Mouse (Mus musculus) liver, embryonic 15.5 days (tissue): ENCODE results near the gene Exoc3l. TPM values are rescaled to one million over a fixed set of nuclear protein-coding genes. Genes with fewer than 3 reads are reported as not detected.

ENCODE experiments used
- ATAC-seq: fragments of 200-750 bp; cut with Nextera tagmentation; 2 replicates; pipeline ENCODE4 v1.8.0; 2017; ENCODE audit warnings: moderate number of reproducible peaks, mild to moderate bottlenecking, moderate library complexity; ENCODE audit not compliant: insufficient read depth
- H3K27ac ChIP-seq: fragments of 300-500 bp; sonication (generic); replicated peaks from 2 replicates; pipeline ENCODE4 v1.5.1; 2015; ENCODE audit warnings: mild to moderate bottlenecking, inconsistent platforms
- H3K27me3 ChIP-seq: fragments of 300-500 bp; sonication (generic); 2 replicates; pipeline ENCODE4 v1.6.1; 2015; ENCODE audit warnings: mild to moderate bottlenecking, inconsistent platforms
- H3K36me3 ChIP-seq: fragments of 300-500 bp; sonication (generic); replicated peaks from 2 replicates; pipeline ENCODE4 v1.6.1; 2015; ENCODE audit warnings: moderate library complexity, mild to moderate bottlenecking, inconsistent platforms
- H3K4me1 ChIP-seq: fragments of 300-500 bp; sonication (generic); replicated peaks from 2 replicates; pipeline ENCODE4 v1.6.1; 2015; ENCODE audit warnings: inconsistent platforms
- H3K4me2 ChIP-seq: fragments of 300-500 bp; sonication (generic); 2 replicates; pipeline ENCODE4 v1.6.1; 2015; ENCODE audit warnings: moderate library complexity, mild to moderate bottlenecking, inconsistent platforms
- H3K4me3 ChIP-seq: fragments of 300-500 bp; sonication (generic); replicated peaks from 2 replicates; pipeline ENCODE4 v1.5.1; 2015; ENCODE audit warnings: mild to moderate bottlenecking, inconsistent platforms
- H3K9ac ChIP-seq: fragments of 300-500 bp; sonication (generic); 2 replicates; pipeline ENCODE4 v1.6.1; 2015; ENCODE audit warnings: moderate library complexity, mild to moderate bottlenecking, inconsistent platforms
- H3K9me3 ChIP-seq: fragments of 300-500 bp; sonication (generic); replicated peaks from 2 replicates; pipeline ENCODE4 v1.6.1; 2016; ENCODE audit warnings: inconsistent platforms
- WGBS: fragments of 180-500 bp; shearing (Covaris S2); methylation state at CpG from one replicate; pipeline ENCODE4 v1.1.7; 2015; ENCODE audit warnings: mixed read lengths; ENCODE audit not compliant: insufficient replicate concordance; 5-methylcytosine and 5-hydroxymethylcytosine counted together
- polyA plus RNA-seq: library from polyadenylated mRNA; unstranded; fragments of >200 nt; fragmentation: Nextera tagmentation; extraction: Ambion mirVana; gene quantifications from 2 replicates; pipeline ENCODE4 v1.2.1, GENCODE M21; 2015

Gene Exoc3l
- polyA plus RNA-seq, 1 experiment from 2014 or later = 6.0 TPM

DNA sequence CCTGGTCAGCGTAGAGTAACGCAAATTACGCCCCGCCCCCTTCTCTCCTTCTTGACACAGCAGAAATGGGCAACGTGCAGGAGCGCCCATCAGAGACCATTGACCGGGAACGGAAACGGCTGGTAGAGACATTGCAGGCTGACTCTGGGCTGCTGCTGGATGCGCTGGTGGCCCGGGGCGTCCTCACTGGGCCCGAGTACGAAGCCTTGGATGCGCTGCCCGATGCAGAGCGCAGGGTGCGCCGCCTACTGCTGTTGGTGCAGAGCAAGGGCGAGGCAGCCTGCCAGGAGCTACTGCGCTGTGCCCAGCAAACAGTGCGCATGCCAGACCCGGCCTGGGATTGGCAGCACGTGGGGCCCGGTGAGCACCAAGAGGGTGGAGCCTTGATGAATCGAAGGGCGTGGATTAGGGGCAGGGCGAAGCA, 17.0 kb downstream of the Exoc3l start:
- 1% methylated on average over 28 of the region's 28 CpGs for WGBS
- H3K9ac ChIP-seq = no peak overlapping the region
- peaks cover 98% of the 10 kb centered on the region for H3K27me3 ChIP-seq

DNA sequence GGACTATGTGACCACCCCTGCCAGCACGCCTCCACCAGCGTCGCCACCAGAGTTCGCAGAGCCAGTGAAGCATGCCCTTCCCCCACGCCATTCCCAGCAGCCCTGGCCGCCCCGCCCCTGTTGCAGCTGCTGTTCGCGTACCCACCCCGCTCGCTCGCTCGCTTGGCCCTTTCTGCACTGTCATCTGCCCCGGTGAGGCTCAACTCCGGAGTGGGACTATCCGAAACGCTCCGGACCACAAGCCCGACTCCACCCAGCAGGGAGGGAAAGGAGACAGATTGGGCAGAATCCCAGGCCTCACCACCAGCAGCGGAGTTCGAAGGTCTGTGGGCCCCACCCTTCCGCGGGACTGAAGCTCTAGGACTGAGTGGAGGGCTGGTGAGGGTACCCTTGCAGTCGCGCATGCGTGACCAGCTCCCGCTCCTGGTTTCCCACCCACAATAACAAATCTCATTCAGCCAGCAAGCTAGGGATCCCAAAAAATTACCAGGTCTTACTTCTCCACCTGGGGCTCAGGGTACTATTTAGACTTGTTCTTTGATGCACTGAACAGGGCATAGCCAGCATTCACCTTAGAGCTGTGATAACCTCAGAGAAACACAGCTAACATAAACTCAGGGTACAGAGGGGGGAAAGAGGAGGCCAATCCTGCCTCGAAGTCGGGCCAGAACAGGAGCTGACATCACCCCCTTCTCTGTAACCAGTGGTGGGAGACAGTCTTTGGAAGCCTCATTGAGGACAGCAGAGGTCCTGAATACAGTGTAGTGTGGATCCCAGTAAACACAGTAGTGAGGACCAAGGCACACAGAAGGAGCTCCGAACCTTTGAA, 19.4 kb downstream of the Exoc3l start:
- WGBS = 4% methylated on average over 30 of the region's 30 CpGs
- ATAC-seq = 0 out of 2 replicates have a peak, but pooled peaks have one; percentile 23
- Histone ChIP-seq H3K9ac (no peak overlapping the region), H3K4me3 (peak overlapping the region; percentile 32), H3K36me3 (no peaks in the 10 kb centered on the region), H3K4me1 (peaks cover 24% of the 10 kb centered on the region), H3K9me3 (no peaks in the 10 kb centered on the region), H3K27ac (no peak overlapping the region), H3K4me2 (peak overlapping the region; percentile 63), H3K27me3 (peaks cover 97% of the 10 kb centered on the region)

More for the DNA sequence above, 17.0 kb downstream of the Exoc3l start:
- Histone ChIP-seq H3K9me3 (no peaks in the 10 kb centered on the region), H3K4me2 (peak overlapping the region; percentile 57), H3K36me3 (no peaks in the 10 kb centered on the region), H3K27ac (no peak overlapping the region), H3K4me3 (peak overlapping the region; percentile 24), H3K4me1 (peaks cover 35% of the 10 kb centered on the region)
- peak; percentile 61 for ATAC-seq

DNA sequence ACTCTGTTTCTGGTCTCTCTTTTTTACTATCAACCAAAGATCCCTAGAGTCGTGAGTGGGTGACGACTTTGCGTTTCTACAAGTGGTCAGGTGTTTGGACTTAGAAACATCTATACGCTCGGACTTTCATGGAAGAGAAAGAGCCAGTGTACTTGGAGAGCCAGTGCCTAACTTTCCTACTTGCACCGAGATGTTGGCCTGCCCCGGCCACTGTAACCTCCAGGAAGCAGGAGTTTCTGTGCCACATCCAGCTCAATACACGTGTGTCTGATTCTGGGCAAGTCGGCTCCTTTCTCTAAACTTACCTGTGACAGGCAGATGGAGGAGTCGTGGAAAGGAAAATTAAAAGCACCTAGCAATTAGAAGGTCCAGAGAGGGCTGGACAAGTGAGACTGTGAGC, 20.1 kb downstream of the Exoc3l start, which contains the start of gene Nol3:
TSS of gene Nol3 (plus strand) at position 301 of the 400 bp plus-strand sequence.
- no peak within 1 kb of the TSS for H3K27ac ChIP-seq
- peaks cover 25% of the 10 kb centered on the region for H3K4me1 ChIP-seq
- no peaks in the 10 kb centered on the region for H3K36me3 ChIP-seq
- no peak for ATAC-seq
- peak within 1 kb of the TSS; percentile 32 for H3K4me3 ChIP-seq
- peak within 1 kb of the TSS; percentile 63 for H3K4me2 ChIP-seq
- no peaks in the 10 kb centered on the region for H3K9me3 ChIP-seq
- H3K27me3 ChIP-seq = peaks cover 99% of the 10 kb centered on the region
- no peak within 1 kb of the TSS for H3K9ac ChIP-seq
- WGBS = 8% methylated on average over 10 of the region's 10 CpGs

DNA sequence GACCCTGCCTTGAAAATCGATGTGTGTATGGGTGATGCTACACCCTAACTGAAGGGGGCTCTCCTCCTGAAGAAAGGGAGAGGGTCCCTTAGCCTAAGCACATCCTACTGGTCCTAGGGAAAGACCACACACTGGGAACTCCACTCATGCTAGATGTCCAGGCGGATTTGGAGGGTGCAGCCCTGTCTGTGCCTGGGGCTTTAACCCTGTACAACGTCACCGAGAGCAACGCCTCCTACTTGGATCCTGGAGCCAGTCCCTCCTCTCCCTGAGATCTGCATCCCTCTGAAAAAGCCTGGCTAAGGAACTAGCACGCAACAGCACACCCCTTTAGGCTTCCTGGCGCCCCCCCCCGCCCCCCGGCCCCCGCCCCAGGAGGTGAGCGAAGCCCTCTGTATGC, 20.5 kb downstream of the Exoc3l start:
- H3K27me3 ChIP-seq = peaks cover 99% of the 10 kb centered on the region
- no peaks in the 10 kb centered on the region for H3K36me3 ChIP-seq
- H3K4me1 ChIP-seq = peaks cover 30% of the 10 kb centered on the region
- no peaks in the 10 kb centered on the region for H3K9me3 ChIP-seq
- no peak for ATAC-seq
- no peak overlapping the region for H3K4me2 ChIP-seq
- H3K9ac ChIP-seq = no peak overlapping the region
- H3K4me3 ChIP-seq = no peak overlapping the region
- H3K27ac ChIP-seq = no peak overlapping the region
- WGBS = 7% methylated on average over 11 of the region's 11 CpGs

DNA sequence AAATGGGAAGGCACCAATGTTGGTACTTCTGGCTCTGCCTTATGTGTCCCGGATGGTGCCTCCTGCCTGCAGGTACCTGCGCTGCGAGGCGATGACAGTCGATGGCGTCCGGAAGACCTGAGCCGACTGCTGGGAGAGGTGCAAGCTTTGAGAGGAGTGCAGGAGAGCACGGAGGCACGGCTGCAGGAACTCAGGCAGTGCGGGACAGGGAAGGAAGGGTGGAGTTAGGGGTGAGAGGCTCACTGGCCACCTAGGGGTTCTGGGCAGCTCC, 25.1 kb downstream of the Exoc3l start:
- no peak overlapping the region for H3K4me3 ChIP-seq
- H3K27ac ChIP-seq = no peak overlapping the region
- no peak overlapping the region for H3K9ac ChIP-seq
- WGBS = 2% methylated on average over 11 of the region's 11 CpGs
- H3K36me3 ChIP-seq = no peaks in the 10 kb centered on the region
- H3K9me3 ChIP-seq = no peaks in the 10 kb centered on the region
- peaks cover 31% of the 10 kb centered on the region for H3K4me1 ChIP-seq
- no peak overlapping the region for H3K4me2 ChIP-seq
- peaks cover 99% of the 10 kb centered on the region for H3K27me3 ChIP-seq
- no peak for ATAC-seq

DNA sequence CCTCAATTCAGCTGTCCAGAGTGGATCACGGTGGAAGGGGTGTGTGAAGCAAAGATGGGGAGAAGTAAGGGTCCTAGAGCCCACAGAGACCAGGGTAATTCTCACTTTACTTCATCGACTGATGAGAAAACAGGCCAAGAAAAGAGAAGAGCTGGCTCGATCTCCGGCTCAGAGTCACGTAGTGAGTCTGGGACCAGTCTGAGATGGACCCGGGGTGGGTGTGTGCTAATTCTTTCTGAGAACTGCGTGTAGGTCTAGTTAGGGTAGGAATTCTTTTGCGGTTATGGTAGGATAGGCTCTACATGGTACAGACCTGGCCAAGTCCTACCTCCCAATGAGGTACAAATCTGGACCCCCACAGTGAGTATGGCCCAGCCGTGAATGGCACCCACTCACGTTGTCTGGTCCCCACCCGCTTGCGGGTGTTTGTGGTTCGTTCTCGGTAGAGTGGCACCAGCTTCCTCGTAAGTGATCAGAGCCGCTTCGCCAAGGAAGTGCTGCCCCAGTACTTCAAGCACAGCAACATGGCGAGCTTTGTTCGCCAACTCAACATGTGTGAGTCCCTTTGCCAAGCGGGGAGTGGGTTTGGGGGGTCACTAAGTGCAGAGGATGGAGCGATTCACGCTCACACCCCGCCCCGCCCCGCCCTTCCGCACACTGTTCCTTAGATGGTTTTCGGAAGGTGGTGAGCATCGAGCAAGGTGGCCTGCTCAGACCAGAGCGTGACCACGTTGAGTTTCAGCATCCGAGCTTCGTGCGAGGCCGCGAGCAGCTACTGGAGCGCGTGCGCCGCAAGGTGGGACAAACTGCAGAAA, 25.6 kb downstream of the Exoc3l start:
- Histone ChIP-seq H3K4me2 (peak overlapping the region; percentile 64), H3K4me1 (peaks cover 35% of the 10 kb centered on the region), H3K9ac (no peak overlapping the region), H3K27me3 (peaks cover 99% of the 10 kb centered on the region), H3K9me3 (no peaks in the 10 kb centered on the region), H3K27ac (no peak overlapping the region), H3K4me3 (peak overlapping the region; percentile 38; the same call in 1 of the 2 replicates), H3K36me3 (no peaks in the 10 kb centered on the region)
- WGBS = 5% methylated on average over 39 of the region's 39 CpGs
- no peak for ATAC-seq

DNA sequence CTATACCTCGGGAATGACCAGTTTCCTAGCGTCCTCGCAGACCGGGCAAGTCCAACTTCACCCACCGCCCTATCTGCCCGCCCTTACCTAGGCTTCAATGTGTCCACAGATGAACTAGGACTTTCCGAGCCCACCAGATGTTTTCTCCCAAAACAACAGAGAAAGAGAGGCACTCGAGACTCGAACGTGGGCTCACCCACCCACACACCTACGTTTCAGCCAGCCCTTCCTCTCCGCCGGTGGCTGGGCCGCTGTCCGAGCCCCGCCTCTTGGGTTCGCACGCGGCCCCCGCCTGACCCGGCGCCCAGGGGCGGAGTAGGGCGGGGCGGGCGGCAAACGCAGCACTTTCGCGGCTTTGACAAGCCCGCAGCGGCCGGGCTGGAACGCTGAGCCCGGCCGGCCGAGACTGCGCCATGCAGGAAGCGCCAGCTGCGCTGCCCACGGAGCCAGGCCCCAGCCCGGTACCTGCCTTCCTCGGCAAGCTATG, 26.4 kb downstream of the Exoc3l start, which contains the start of gene Hsf4:
TSS of gene Hsf4 (plus strand) at position 341 of the 487 bp plus-strand sequence.
- Histone ChIP-seq H3K4me3 (peak within 1 kb of the TSS; percentile 38), H3K27ac (no peak within 1 kb of the TSS), H3K27me3 (peaks cover 99% of the 10 kb centered on the region), H3K4me2 (peak within 1 kb of the TSS; percentile 64), H3K4me1 (peaks cover 43% of the 10 kb centered on the region), H3K9me3 (no peaks in the 10 kb centered on the region), H3K36me3 (no peaks in the 10 kb centered on the region), H3K9ac (no peak within 1 kb of the TSS)
- WGBS = under 1% methylated on average over 42 of the region's 42 CpGs
- peak; percentile 37 for ATAC-seq

DNA sequence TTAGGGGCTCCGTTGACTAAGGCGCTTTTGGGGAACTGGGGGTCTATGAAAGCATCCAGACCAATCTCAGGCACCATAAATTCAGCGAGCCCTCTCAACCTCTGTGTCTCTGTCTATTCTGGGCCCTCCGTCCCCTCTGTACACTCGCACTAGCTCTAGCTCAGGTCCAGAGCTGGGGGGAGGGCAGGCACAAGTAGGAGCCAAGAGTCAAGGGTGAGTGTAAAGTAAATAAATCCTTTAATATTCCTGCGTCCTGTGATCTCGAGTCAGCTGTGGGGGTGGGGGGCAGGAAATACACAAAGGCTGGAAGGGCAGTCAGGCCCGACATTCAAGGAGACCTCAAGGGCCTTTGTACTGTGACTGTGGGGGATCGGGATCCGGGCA, 26.8 kb downstream of the Exoc3l start:
- no peak overlapping the region for H3K9ac ChIP-seq
- H3K27me3 ChIP-seq = peaks cover 97% of the 10 kb centered on the region
- no peaks in the 10 kb centered on the region for H3K36me3 ChIP-seq
- ATAC-seq = no peak
- WGBS = 8% methylated on average over 10 of the region's 10 CpGs
- no peak overlapping the region for H3K27ac ChIP-seq
- H3K4me1 ChIP-seq = peaks cover 47% of the 10 kb centered on the region
- H3K4me3 ChIP-seq = peak overlapping the region; percentile 38
- peak overlapping the region; percentile 64 for H3K4me2 ChIP-seq
- H3K9me3 ChIP-seq = no peaks in the 10 kb centered on the region

DNA sequence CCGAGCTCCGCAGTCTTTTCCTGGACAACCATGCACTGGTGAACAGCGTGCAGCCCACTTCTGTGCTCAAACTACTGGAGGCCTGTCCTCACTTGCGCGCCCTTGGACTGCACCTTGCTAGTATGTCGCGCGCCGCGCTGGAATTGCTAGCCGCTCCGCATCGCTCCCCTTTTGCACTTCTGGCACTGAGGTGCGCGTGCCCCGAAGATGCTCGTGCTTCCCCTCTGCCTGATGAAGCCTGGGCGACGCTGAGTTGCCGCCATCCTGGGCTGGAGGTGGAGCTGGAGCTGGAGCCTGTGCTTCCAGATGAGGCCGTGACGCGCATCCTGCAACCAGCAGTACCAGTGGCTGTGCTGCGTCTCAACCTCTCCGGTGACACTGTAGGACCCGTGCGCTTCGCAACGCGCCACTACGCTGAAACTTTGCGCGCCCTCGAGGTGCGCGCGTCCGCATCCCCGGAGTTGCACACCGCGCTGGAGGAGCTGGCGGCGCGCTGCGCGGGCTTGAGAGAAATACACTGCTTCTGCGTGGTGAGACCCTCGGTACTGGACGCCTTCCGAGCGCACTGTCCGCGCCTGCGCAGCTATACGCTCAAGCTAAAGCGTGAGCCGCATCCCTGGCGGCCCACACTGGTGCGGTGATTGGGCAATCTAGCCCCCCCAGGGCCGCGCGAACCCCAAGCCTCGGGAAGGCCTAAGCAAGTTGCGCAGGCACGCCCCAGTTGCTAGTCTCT, 27.4 kb downstream of the Exoc3l start:
- peaks cover 97% of the 10 kb centered on the region for H3K27me3 ChIP-seq
- H3K9ac ChIP-seq = no peak overlapping the region
- no peaks in the 10 kb centered on the region for H3K36me3 ChIP-seq
- H3K4me1 ChIP-seq = peaks cover 53% of the 10 kb centered on the region
- no peaks in the 10 kb centered on the region for H3K9me3 ChIP-seq
- 5% methylated on average over 65 of the region's 65 CpGs for WGBS
- no peak overlapping the region for H3K27ac ChIP-seq
- peak overlapping the region; percentile 38 for H3K4me3 ChIP-seq
- ATAC-seq = no peak
- H3K4me2 ChIP-seq = peak overlapping the region; percentile 64

DNA sequence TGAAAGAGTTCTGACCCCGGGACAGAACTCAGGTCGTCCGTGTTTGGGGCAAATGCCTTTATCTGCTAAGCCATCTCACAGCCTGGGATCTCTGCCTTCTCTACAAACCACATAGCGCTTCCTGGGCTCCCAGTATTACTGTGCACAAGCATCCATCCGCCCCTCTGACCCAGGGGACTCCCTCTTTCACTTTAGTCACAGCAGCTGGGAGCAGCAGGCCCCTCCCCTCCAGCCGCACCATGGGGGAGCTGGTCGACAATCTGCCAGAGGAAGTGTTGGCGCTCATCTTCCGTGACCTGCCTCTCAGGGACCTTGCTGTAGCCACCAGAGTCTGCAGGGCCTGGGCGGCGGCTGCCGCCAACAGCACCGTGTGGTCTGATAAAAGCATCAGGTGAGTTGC, 29.1 kb downstream of the Exoc3l start:
- no peak overlapping the region for H3K4me3 ChIP-seq
- H3K27me3 ChIP-seq = peaks cover 94% of the 10 kb centered on the region
- no peak for ATAC-seq
- H3K9ac ChIP-seq = no peak overlapping the region
- 26% methylated on average over 13 of the region's 13 CpGs for WGBS
- no peaks in the 10 kb centered on the region for H3K36me3 ChIP-seq
- H3K4me2 ChIP-seq = no peak overlapping the region
- H3K9me3 ChIP-seq = no peaks in the 10 kb centered on the region
- H3K27ac ChIP-seq = no peak overlapping the region
- H3K4me1 ChIP-seq = peaks cover 62% of the 10 kb centered on the region
